Mouse (Mus musculus): ENCODE results near the gene Gm15557.

- TF ChIP-seq CTCF (IDR thresholded peaks at IDR 0.05; ENCODE audit: low read depth) = no peak
- TF ChIP-seq EP300 (IDR thresholded peaks at IDR 0.05; ENCODE audit: low read depth) = no peak
These were observed 2.9 kb downstream of the Gm15557 start for GRCm38 (mm10) chr2:155943463-155943862.

Measured in heart, postnatal 0 days (tissue).